Mouse (Mus musculus) lung, embryonic 16.5 days (tissue): ENCODE results near the gene Nenf. TPM values are rescaled to one million over a fixed set of nuclear protein-coding genes. Genes with fewer than 3 reads are reported as not detected.
A peak's percentile ranks its signal among the peaks of the same experiment; 100 is the strongest.

Experiments
- ATAC-seq: fragments of 200-750 bp; cut with Nextera tagmentation; 2 replicates; pipeline ENCODE4 v1.8.0; 2017; ENCODE audit warnings: low read depth, mild to moderate bottlenecking, moderate library complexity
- H3K27ac ChIP-seq: fragments of 300-500 bp; sonication (generic); 2 replicates; pipeline ENCODE4 v1.5.1; 2014; ENCODE audit warnings: mild to moderate bottlenecking, control low read depth, low read length
- H3K27me3 ChIP-seq: fragments of 300-500 bp; sonication (generic); 2 replicates; pipeline ENCODE4 v1.6.1; 2014; ENCODE audit warnings: low read depth, low read length, mixed read lengths; ENCODE audit not compliant: control insufficient read depth, insufficient read depth
- H3K36me3 ChIP-seq: fragments of 300-500 bp; sonication (generic); 2 replicates; pipeline ENCODE4 v1.6.1; 2014; ENCODE audit warnings: low read length; ENCODE audit not compliant: control insufficient read depth, insufficient read depth
- H3K4me1 ChIP-seq: fragments of 300-500 bp; sonication (generic); replicated peaks from 2 replicates; pipeline ENCODE4 v1.6.1; 2014; ENCODE audit warnings: low read length, mixed read lengths; ENCODE audit not compliant: control insufficient read depth, insufficient read depth
- H3K4me2 ChIP-seq: fragments of 300-500 bp; sonication (generic); 2 replicates; pipeline ENCODE4 v1.6.1; 2014; ENCODE audit warnings: low read depth, low read length, control low read depth
- H3K4me3 ChIP-seq: fragments of 300-500 bp; sonication (generic); 2 replicates; pipeline ENCODE4 v1.5.1; 2014; ENCODE audit warnings: mild to moderate bottlenecking, low read length, control low read depth
- H3K9ac ChIP-seq: fragments of 300-500 bp; sonication (generic); 2 replicates; pipeline ENCODE4 v1.6.1; 2014; ENCODE audit warnings: low read length, control low read depth
- H3K9me3 ChIP-seq: fragments of 300-500 bp; sonication (generic); 2 replicates; pipeline ENCODE4 v1.6.1; 2016; ENCODE audit warnings: low read length; ENCODE audit not compliant: control insufficient read depth
- WGBS: fragments of 180-500 bp; shearing (Covaris S2); extraction: QIAGEN DNeasy Blood & Tissue Kit; methylation state at CpG from one replicate; pipeline ENCODE4 v1.1.7; 2014; 5-methylcytosine and 5-hydroxymethylcytosine counted together
- polyA plus RNA-seq: library from polyadenylated mRNA; unstranded; fragments of >200 nt; fragmentation: Nextera tagmentation; extraction: Ambion mirVana; gene quantifications from 2 replicates; pipeline ENCODE4 v1.2.1, GENCODE M21; 2015

Nenf gene
- polyA plus RNA-seq, 1 experiment from 2014 or later = 107 TPM

DNA sequence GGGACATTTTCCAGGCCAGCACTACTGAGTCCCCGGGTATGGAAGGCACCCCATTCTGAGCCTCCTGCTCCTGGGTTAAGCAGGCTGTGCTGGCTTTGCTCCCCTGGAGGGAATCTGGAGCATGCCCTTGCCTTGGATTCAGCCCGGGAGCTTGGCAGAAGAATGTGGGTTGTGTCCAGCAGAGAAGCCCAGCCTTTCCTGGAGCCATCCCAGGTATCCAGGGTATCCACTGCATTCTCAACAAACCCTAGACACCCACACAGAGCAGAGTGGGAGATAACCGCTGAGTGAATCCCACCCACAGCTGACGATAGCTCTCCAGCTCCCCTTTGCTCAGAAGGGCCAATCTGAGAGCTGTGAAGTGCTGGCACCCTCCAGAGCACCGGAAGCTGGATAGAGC lies 21.5 kb downstream of the Nenf start:
- 48% methylated on average over 5 of the region's 5 CpGs for WGBS
- H3K4me2 ChIP-seq = no peak overlapping the region
- H3K36me3 ChIP-seq = no peaks in the 10 kb centered on the region
- no peak overlapping the region; the same call in 1 of the 2 replicates for H3K27ac ChIP-seq
- ATAC-seq = peak; percentile 59
- no peak overlapping the region for H3K9ac ChIP-seq
- no peaks in the 10 kb centered on the region for H3K9me3 ChIP-seq
- H3K27me3 ChIP-seq = no peaks in the 10 kb centered on the region
- H3K4me1 ChIP-seq = peaks cover 5% of the 10 kb centered on the region; the same call in 1 of the 2 replicates
- no peak overlapping the region for H3K4me3 ChIP-seq

DNA sequence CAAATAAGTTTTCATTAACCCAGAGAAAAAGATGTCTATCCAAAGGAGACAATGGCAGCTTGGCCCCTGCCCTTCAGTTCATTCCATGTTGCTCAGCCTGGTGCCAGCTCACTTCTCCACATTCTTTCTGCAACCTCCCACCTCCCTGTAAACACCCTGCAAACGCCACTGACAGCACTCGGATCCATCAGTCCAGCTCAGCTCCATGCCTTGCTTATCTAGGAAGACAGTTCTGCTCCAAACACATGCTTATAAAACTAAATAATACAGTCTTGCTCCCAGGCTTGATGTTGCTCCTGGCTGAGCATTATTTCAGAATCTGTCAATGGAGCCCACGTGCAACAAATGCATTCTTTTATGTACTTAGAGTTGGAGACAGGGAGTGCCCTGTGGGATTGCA lies 22.2 kb downstream of the Nenf start:
- Histone ChIP-seq H3K4me1 (peaks cover 5% of the 10 kb centered on the region; the same call in 1 of the 2 replicates), H3K4me3 (no peak overlapping the region), H3K9me3 (no peaks in the 10 kb centered on the region), H3K4me2 (no peak overlapping the region), H3K27me3 (no peaks in the 10 kb centered on the region), H3K36me3 (no peaks in the 10 kb centered on the region), H3K9ac (no peak overlapping the region), H3K27ac (no peak overlapping the region)
- 0 out of 2 replicates have a peak, but pooled peaks have one; percentile 11 for ATAC-seq
- WGBS = 11% methylated on average over 3 of the region's 3 CpGs

DNA sequence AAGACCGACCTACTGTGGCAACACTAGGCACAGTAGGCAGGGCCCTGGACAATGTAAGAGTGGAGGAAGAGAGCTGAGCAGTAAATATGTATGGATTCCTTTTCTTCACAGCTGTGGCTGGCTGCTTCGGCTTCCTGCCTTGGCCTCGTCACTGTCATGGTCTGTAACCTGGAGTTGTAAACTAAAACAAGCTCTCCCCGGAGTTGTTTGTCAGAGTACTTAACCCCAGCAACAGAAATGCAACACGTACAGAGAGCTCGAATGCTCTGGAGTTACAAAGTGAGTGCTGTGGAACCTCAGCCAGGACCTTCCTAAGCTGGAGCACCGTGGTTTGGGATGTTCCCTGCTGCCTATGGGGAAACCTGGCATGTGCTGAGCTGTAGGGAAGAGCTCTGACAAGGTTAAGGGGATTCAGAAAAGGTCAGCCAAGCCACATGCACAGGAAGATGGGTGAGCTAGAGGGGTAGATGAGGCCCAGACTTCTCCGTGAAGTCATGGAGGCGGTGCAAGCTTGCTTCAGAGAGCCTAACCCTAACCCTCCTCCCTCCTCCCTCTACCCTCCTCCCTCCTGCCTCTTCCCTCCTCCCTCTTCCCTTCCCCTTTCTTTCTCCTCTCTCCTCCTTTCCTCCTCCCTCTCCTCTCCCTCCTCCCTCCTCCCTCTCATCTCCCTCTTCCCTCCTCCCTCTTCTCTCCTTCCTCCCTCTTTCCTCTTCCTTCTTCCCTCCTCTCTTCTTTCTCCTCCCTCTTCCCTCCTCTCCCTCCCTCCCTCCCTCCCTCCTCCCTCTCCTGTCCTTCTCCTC lies 23.8 kb downstream of the Nenf start:
- no peak for ATAC-seq
- Histone ChIP-seq H3K9ac (no peak overlapping the region), H3K27me3 (no peaks in the 10 kb centered on the region), H3K9me3 (no peaks in the 10 kb centered on the region), H3K27ac (no peak overlapping the region), H3K4me3 (no peak overlapping the region), H3K36me3 (no peaks in the 10 kb centered on the region), H3K4me1 (peaks cover 5% of the 10 kb centered on the region; the same call in 1 of the 2 replicates), H3K4me2 (no peak overlapping the region)
- 41% methylated on average over 9 of the region's 9 CpGs for WGBS

DNA sequence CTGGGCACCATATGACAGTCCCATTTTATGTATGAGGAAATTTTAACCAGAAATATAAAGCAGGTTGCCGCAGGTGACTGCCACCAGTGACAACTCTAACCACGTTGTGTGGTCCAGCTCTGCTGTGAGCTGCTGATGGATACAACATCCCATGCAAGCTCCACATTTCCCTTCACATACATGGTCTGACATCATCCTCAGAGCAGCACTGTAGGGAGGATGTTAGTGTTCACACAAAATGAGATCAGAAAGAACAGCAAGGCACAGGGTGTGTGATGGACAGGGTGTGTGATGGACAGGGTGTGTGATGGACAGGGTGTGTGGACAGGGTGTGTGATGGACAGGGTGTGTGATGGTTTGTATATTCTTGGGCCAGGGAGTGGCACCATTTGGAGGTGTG lies 24.9 kb downstream of the Nenf start:
- Histone ChIP-seq H3K4me1 (peaks cover 5% of the 10 kb centered on the region; the same call in 1 of the 2 replicates), H3K9ac (no peak overlapping the region), H3K4me3 (no peak overlapping the region), H3K36me3 (no peaks in the 10 kb centered on the region), H3K27me3 (no peaks in the 10 kb centered on the region), H3K9me3 (no peaks in the 10 kb centered on the region), H3K27ac (no peak overlapping the region), H3K4me2 (no peak overlapping the region)
- WGBS = 78% methylated on average over 2 of the region's 2 CpGs
- ATAC-seq = no peak

DNA sequence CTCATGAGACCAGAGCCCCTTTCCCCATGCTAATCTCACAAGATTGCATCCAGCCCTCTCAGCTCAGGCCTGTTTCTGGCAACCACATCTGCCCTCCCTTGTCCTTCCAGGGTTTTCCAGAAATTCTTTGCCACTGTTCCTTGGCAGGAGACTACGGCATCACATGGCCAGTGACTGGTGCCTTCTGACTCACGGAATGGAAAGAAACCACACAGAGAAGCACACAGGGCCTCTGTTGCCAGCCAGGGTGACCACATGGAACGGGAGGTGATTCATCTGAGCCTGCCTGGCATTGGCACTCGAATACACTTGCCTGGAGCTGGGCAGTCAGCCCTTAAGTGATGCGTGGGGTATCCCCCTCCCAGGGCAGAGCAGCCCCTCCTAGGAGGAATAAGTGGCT lies 25.6 kb downstream of the Nenf start:
- Histone ChIP-seq H3K4me2 (no peak overlapping the region), H3K9ac (no peak overlapping the region), H3K4me1 (peaks cover 5% of the 10 kb centered on the region; the same call in 1 of the 2 replicates), H3K9me3 (no peaks in the 10 kb centered on the region), H3K27ac (no peak overlapping the region), H3K36me3 (no peaks in the 10 kb centered on the region), H3K4me3 (no peak overlapping the region), H3K27me3 (no peaks in the 10 kb centered on the region)
- ATAC-seq = no peak
- 57% methylated on average over 5 of the region's 5 CpGs for WGBS

DNA sequence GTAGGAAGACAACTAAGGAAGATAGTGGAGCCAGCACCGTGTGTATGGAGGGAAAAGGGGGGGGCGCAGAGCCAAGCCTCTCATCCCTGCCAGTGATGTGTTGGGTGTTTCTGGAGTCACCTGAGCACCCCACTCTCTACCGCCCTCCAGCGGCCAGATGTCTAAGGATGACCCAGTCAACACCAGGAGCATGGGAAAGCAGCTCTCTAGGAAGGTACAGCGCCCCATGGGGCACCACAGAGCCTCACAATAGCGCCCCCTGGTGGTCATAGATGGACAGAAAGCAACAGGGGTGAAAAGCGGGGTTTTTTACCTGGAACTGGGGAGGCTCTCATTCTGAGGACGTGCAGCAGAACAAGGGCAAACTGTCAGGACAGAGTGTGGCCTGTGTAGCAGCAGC lies 29.2 kb downstream of the Nenf start:
- Histone ChIP-seq H3K27me3 (no peaks in the 10 kb centered on the region), H3K27ac (no peak overlapping the region), H3K36me3 (no peaks in the 10 kb centered on the region), H3K4me2 (no peak overlapping the region), H3K9ac (no peak overlapping the region), H3K4me1 (no peaks in the 10 kb centered on the region), H3K9me3 (no peaks in the 10 kb centered on the region), H3K4me3 (no peak overlapping the region)
- 38% methylated on average over 8 of the region's 8 CpGs for WGBS
- no peak for ATAC-seq

- Histone ChIP-seq H3K27ac (no peak overlapping the region), H3K27me3 (no peaks in the 10 kb centered on the region), H3K4me2 (no peak overlapping the region), H3K9me3 (no peaks in the 10 kb centered on the region), H3K36me3 (no peaks in the 10 kb centered on the region), H3K9ac (no peak overlapping the region), H3K4me3 (no peak overlapping the region), H3K4me1 (peaks cover 7% of the 10 kb centered on the region; the same call in 1 of the 2 replicates)
- 84% methylated on average over 8 of the region's 8 CpGs for WGBS
- no peak for ATAC-seq
These were observed 33.5 kb downstream of the Nenf start for GRCm38 (mm10) chr1:191284502-191284901.

GRCm38 (mm10) chr1:191283110-191284040 lies 34.6 kb downstream of the Nenf start:
- Histone ChIP-seq H3K4me1 (peaks cover 17% of the 10 kb centered on the region), H3K4me3 (no peak overlapping the region), H3K27ac (no peak overlapping the region), H3K9me3 (no peaks in the 10 kb centered on the region), H3K27me3 (no peaks in the 10 kb centered on the region), H3K36me3 (no peaks in the 10 kb centered on the region), H3K9ac (no peak overlapping the region), H3K4me2 (no peak overlapping the region)
- 80% methylated on average over 13 of the region's 13 CpGs for WGBS
- ATAC-seq = no peak

DNA sequence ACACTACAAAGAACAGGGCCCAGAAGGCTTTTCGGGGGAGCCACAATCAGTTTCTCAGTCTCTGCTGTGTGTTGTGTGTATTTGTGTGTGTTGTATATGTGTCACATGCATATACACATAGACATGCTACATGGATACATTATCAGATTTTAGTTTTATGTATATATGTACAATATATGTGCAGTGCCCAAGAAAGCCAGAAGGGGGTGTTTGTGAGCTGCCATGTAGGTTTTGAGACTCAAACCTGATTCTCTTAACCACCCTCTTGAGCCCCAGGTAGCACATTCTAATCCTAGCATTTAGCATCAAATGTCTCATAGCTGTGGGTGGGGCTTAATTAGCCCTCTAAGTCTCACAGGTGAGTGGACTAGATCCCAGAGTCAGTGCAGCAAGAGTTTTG lies 35.7 kb downstream of the Nenf start:
- Histone ChIP-seq H3K27ac (no peak overlapping the region), H3K36me3 (no peaks in the 10 kb centered on the region), H3K4me1 (peaks cover 23% of the 10 kb centered on the region), H3K4me3 (no peak overlapping the region), H3K27me3 (no peaks in the 10 kb centered on the region), H3K9ac (no peak overlapping the region), H3K4me2 (no peak overlapping the region), H3K9me3 (no peaks in the 10 kb centered on the region)
- WGBS = 69% methylated on average over 1 of the region's 1 CpGs
- ATAC-seq = no peak
